Mouse (Mus musculus) left cerebral cortex, postnatal 25 days (tissue): ENCODE data around the gene Kcnab1. TPM values are rescaled to one million over a fixed set of nuclear protein-coding genes. Genes with fewer than 3 reads are reported as not detected.

ENCODE experiments used
- DNase-seq, 2 experiments: peaks; one replicate each; pipeline ENCODE4 v3.0.0; 2022; ENCODE audit warnings: low spot score in 2 of 2, mixed read lengths in 1 of 2
- intact Hi-C: fragments of 180-260 bp; cut with DNase I; formaldehyde crosslinking; loops from one replicate; pipeline ENCODE4 v1.15.1; 2025
- total RNA-seq, 2 experiments: library from RNA; stranded (reverse); gene quantifications; 2 replicates each; pipeline ENCODE4 v1.2.3; 2021

The Kcnab1 gene
- total RNA-seq, 2 experiments from 2014 or later = 82.8 to 106 TPM

DNA sequence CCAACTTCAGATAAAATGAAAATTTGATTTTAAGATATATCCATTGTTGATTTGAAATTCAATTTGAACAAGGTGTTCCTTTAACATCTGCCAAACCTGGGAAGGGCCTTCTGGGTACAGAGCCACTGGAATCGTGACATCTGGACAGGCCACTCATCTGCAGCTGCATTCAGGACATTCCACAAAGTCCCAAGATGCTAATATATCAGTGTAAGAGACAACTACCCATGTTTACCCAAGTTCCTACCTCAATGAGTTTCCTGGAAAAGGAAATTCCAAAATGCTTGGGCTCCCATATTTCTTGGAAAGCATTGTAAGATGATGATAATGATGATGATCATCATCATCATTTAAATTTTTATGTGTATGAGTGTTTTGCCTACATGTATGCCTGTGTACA, 91.4 kb downstream of the Kcnab1 start:
- no peak for DNase-seq
- intact Hi-C loops = no loop called here

DNA sequence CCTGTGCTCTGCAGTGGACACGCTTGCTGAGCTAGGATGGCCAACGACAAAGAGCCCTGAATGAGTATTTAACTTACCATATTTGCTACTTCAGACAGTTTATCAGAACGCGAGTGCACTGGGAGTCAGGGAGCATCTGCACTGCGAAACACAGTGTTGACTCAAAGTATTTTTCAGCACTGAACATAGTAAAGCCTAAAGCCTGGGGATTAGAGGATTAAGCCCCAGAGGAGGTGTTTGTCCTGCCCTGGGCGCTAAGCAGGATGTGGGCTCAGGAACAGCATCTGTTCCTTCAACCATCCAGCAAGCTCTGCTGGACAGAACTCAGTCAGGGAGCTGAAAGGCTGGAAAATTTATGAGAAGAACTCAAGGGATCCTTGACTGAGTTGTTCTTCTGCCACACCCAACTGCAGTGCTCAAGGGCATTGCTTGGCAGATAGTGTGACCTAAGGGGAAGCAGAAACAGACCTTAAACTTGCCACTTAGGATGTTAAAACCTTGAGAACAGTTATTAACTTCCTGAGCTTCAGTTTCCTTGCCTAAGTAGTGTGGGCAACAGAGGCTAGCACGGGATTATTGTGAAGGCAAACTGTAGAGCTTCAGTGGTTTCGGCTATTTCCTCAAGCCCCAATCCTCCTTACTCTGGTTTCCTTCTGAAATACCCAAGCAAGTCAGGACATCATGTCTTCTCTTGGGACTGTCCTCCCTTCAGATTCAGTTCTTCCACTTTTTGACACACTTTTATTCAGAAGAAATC, 94.4 kb downstream of the Kcnab1 start:
- intact Hi-C loops = no loop called here
- DNase-seq = no peak

DNA sequence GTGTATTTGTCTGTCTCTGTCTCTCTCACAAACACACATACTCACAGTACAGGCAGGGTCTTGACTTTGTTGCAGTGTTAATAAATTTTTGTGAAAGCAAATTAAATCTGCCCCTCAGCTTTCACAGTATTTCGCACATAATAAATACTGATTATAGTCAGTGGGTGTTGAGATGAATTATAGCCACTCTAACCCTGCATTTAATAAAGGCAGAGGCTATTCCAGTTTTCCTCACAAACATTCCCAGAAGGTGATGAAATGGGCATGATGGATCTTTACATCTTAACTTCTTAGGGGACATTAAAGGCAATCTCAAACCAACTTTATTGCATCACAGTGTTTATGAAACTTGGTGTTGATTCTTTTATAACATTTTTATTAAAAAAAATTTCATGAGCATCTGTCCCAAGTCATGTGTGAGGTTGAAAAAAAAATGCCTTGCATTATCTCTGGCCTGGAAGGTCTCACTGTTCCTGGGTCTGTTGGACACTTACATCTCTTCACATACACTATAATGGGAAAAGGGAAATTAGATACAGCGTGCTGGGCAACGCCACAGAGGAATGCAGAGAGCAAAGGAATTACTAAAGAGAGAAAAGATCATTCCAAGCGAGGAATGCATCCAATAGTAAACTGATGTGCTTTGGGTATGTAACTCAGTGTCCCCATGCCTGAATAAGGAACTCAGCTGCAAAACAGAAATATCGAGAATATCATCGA, 95.3 kb downstream of the Kcnab1 start:
- intact Hi-C loops = no loop called here

DNA sequence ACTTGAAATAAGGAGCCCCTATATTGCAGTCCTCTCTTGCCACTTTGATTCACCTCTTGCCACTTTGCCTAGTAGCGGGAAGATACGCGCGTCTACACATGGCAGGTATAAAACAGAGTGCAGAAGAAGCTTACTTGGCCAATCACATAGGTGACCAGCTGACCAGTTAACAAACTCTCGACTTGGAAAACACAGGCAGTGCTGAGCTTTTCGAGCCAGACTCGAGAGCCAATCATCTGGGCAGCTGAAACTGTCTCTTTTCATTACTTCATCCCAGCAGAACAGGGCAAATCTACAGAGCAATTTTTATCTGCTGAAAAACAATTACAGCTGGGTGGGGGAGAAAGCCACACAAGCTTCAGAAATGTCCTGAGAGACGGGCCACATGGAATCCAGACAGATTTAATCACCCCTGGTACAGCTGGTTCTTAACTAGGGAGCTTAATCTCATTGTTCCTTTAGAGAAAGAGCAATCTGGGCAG, 96.4 kb downstream of the Kcnab1 start:
- intact Hi-C loops = no loop called here

More for the DNA sequence above, 95.3 kb downstream of the Kcnab1 start:
- DNase-seq = no peak

DNA sequence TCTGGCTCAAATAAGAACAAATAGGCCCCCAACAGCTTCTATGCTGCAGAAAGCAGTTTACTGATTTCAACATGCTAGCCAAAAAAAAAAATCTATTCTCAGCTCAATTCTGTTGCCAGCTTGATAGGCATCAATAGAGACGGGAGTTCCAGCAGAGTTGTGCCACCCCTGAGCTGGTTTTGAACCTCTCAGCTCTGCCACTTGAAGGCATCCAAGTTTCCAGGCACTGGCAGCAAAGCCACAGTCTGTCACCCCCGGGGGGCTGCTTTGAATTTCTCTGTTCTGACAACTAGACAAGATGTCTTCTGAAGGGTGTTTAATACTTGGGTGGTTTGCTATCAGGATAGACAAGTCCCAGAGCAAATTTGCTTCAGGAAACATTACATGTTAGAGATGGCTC, 104.5 kb downstream of the Kcnab1 start:
- intact Hi-C loops = no loop called here
- DNase-seq = no peak

More for the DNA sequence above, 96.4 kb downstream of the Kcnab1 start:
- DNase-seq = no peak

DNA sequence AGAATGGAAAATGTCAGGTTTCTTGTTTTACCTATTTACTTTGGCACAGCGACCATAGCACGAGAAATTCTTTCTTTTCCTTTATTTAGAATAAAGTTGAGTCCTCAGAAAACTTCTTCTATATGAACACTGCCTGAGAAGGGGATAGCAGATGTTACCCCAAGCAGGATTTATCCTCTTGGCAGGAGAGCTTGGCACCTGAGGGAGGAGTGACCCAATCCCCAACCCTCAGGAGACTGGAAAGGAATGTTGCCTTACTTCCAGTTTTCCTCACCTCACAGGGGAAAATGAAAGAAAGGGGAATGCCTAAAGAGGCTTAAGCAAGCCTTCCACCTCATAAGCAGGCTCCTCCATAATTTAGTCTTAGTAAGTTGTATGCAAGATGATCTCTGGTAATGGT, 105.5 kb downstream of the Kcnab1 start:
- no peak for DNase-seq
- intact Hi-C loops = no loop called here

DNA sequence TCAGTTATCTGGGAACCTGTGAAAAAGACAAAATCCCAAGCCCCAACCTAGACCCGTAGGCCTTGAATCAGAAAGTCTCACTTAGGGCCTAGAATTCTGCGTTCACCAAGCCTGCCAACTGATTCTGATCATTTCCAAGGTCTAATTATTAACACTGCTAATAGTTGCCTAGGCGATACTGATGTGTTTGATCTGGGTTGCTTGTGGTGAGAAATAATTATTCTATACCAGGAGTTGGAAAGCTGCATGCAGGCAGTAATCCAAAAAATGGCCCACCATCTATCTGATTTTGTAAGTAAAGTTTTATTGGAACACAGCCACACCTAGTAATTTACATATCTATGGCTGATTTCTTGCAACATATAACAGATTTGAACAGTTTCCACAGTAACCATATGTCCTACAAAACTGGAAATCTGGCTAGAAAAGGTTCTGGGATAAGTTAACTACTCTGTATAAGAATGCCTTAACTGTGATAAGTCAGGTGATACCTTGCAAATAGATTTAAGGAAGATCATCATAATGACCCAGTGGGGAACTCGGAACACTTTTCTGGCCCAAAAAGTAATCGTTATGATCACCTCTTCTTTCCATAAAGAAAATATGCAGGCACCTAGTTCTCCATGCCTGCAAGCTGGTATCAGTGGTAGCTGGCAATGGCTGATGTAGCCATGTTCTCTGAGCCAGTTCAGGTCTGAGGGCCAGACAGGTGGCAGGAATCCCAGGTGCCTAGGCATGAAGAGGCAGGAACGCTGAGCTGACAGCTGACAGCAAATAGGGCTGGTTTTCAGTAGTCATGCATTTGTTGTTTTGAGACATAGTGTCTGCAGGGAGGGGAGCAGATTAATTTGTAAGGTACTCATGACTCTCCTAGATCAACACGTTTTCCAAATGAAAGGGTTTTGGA, 108.7 kb downstream of the Kcnab1 start:
- intact Hi-C loops = no loop called here
- no peak for DNase-seq

DNA sequence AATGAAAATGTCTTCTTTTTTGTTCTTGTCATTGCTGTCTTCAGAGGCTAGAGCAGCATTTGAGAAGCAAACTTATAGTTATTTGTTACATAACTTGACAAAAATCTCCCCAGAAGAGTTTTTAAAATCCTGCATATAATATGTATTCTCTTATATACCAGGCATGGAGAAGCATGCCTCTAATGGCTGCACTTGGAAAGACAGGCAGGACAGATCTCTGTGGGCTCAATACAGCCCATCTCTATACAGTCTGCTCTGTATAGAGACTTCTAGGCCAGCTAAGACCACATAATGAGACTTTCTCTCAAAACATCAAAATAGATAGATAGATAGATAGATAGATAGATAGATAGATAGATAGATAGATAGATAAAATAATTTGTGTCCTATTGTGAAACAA, 111.1 kb downstream of the Kcnab1 start:
- intact Hi-C loops = no loop called here
- no peak for DNase-seq

DNA sequence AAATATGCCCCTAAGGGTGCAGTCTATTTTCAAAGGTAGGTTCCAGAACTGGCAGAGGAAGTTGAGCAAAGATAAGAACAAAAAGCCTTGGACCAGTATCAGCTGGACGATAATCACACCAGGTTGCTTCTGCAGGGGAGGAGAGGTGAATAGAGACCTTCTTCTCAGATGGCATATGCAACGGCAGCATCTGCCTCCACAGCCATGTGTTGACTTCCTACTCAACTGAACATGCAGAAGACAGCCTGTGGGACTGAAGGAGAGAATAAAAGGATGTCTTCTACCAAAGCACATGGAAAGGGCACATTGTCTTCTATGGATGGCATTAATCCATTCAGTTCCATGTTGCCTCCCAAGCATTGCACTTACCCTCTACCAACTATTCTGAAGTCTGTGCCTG, 114.5 kb downstream of the Kcnab1 start:
- intact Hi-C loops = no loop called here
- DNase-seq = peak in 1 of 2 experiments; percentile 61

DNA sequence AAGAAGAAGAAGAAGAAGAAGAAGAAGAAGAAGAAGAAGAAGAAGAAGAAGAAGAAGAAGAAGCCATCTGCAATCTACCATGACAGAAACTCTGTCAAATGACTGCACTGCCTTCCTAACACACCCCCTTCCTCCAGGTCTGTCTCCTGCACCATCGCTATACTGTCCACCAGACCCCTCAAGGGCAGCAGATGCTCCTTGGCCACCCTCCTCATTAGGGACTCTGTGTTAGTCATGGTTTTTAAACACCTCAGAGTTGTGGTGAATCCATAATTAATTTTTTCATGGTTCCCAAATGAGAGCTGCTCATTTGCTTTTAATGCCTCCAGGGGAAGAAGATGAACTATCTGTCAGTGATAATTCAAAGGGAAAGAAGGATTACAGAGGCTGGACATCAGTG, 121.8 kb downstream of the Kcnab1 start:
- no peak for DNase-seq
- intact Hi-C loops = no loop called here

DNA sequence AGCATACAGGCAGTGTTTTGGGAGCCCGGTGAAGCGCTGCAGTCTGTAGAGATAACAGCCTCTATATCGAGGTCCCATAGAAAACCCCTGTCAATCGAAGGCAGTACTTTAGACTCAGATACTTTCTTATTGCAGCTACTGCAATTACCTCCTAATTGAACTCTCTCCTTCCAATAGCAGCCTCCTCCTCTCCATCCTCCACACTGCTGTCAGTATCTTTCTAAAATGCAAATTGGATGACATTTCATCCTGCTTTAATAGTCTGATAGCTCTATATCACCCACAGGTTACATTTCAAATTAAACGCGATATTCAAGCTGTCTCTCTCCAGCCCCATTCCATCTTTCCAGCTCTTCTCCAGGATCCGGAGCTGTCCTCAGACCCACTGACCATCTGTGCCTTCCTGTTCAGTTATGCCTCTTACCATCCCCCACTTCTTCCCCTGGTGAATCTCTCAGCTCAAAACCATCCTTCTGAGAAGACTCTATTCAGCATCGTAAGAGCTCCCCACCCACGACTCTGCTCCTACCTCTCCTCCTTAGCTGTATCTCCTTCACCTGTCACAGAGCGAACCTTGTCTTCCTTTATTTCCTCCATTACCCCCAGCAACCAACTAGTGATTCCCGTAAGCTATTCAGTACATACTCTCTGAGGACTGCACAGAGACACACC, 122.4 kb downstream of the Kcnab1 start:
- intact Hi-C loops = no loop called here
- DNase-seq = peak in 1 of 2 experiments; percentile 28

DNA sequence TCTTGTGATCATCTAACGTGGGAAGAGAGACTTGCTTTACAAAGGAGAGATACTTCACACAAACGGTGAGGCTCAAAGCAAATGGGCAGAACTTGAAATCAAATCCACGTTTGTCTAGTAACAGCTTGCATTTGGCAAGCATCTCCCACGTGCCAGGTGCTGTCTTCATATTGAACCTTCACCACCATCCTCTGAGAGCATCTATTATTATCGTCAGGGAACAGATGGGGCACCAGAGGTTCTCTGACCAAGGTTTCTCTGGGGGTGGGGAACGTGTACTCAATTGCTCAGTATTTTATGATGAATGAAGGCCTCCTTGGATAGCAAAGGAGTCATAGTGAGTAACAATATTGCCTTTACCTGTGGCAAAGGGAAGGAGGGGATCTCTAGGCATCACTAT, 139.8 kb downstream of the Kcnab1 start:
- intact Hi-C loops = no loop called here
- DNase-seq = peak in 1 of 2 experiments; percentile 16

DNA sequence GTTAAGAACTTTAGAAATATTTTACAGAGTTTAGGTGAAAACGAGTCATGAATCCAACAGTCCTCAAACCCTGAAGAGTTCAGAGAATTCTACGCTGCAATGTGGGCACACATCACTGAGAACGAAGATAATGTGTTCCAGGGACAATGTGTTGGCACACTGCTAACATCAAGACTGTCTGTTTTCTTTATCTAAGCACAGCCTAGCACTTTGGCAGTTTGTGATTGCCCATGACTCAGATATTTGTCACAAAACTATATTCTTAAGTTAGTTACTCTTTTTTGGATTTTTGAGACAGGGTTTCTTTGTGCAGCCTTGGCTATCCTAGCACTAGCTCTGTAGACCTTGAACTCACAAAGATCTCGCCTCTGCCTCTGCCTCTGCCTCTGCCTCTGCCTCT, 151.3 kb downstream of the Kcnab1 start:
- DNase-seq = peak in 1 of 2 experiments; percentile 58
- intact Hi-C loops = no loop called here

DNA sequence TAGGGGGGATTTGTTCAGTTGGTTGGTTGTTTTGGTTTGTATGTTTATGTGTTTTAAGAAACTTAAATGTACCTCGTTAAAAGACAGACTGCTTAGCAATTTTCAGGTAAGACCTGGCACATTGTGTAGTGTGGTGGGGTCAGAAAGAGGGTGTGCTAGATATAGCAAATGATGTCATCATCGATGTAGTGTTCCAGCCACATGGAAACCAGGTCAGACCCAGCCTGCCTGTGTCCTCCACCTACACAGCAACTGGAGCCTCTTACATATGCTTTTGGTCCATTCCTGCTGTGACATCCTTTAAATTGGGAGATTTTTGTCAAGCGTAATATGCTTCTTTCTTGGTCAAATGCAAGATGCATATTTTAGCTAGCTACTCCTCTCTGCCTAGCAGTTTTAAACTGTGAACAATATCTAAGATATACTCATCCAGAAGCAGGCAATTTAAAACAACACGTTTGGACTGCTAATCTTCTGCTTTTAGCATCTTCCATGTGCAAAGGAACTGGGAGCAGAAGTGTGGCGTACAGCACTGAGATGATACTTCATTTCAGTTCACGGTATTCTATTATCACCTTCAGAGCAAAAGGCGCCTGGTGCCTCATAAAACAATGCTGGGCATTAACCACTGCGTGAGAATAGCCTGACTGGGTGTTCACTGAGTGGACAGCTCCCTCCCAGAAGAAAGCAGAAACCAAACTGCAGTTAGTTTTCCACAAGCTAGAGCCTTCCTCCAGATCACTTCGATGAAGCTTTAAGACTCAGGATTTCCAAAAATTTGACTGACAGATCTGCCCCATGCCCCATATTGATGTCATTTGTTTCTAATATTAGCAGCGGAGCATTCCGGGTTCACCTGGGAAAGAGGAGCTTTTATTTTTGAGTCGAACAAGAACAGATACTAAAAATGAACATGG, 153.6 kb downstream of the Kcnab1 start:
- intact Hi-C loops = loop anchor here (1.0 kb wide), 1 partner anchor 146 kb away; no protein-coding TSS in a partner anchor
- peak; percentile 34 to 82 for DNase-seq

DNA sequence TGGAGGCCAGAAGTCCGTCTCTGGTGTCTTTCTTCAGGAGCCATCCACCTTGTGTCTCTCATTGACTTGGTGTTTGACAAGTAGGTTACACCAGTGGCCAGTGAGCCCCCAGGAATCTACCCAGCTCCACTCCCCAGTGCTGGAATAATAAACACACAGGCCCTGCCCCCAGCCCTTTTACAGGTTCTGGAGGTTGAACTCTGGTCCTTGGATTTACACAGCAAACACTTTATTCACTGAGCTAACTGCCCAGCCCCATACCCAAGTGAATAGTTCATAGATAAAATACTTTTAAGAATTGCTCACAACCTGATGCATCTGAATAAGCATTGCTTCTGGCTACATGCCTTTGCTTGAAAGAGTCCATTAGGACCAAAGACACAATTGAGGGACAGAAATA, 164.1 kb downstream of the Kcnab1 start:
- intact Hi-C loops = no loop called here
- DNase-seq = no peak

DNA sequence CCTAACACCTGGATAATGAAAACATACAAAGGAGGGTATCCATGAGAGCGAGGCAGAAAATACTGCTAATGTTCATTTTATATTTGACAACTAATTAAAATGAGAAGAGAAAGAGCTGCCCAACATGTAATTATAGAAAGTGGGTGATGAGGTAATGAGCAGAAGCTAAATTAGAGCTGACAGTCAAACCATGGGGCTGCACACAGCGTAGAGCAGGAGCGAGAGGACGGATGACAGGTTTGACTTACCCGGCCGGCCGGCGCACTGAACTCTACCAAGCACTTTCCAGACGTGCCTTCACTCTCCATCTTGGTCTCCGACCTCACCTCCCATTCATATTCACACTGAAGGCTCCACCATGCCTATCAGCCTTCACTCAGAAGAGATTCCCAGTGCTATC, 168.6 kb downstream of the Kcnab1 start:
- no peak for DNase-seq
- intact Hi-C loops = no loop called here

DNA sequence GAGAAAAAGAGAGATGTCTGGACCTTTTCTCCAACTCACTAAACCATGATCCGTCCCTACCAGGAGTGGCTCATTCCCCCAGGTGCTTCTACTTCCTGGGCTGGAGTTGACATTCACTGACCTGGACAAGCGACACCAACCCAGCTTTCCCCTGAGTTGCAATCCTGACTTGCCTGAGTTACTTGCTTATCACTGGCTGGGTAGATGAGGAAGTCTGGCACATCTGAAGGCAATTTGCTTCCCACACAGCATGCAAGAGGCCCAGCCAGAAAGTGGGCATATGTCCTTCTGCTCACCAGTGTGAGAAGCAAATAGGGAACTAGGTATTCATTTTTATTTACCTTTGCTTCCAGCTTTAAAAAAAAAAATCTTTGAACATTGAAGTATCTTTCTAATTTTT, 174.2 kb downstream of the Kcnab1 start:
- intact Hi-C loops = no loop called here
- peak in 1 of 2 experiments; percentile 31 for DNase-seq

DNA sequence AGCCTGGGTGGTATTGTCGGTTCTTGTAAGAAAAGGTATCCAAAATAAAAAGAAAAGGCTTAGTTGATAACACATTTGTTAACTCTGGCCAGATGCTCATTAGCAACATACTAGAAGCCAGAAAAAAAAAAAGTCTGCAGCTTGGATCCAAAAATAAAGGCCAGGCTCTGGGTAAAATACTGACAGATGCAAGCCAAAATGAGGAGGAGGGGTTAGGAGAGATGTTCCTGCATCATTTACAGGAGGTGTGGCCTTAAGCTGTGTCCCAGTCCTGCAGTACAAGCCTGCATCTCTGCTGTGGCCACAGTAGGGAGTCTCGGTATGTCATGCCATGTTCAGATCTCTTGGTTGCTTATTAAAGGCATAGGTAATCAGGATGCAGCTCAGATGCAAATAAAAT, 179.8 kb downstream of the Kcnab1 start:
- intact Hi-C loops = no loop called here
- DNase-seq = peak in 1 of 2 experiments; percentile 43
